25 mouse cellular contexts compared by ENCODE assay signal in the genomic region with DNA sequence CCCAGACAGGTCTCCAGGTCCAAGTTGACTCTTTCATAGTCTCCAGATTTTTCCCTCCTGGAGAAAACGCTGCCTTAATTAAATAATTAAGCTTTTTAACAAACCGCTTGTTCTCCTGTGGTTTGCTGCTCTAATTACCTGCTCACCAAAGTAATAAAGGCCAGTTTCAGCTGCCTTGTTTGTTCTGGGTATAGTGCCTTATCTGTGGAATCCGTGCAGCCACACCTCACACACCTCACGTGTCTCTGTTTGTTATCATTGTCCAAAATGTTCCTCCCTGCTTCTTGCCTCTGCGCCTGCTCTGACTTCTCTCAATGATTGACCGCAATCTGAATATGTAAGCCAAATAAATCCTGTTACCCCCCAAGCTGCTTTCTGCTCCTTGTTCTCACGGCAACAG. TPM values are rescaled to one million over a fixed set of nuclear protein-coding genes. Genes with fewer than 3 reads are reported as not detected.
A peak's percentile ranks its signal among the peaks of the same experiment; 100 is the strongest.
DNase-seq lines count a peak whose midpoint lies in the region; ATAC-seq and TF ChIP-seq lines count a peak whose summit lies in the region.
"Had no signal": no experiment of that assay in that cellular context is flagged by ENCODE, and none has a peak within 500 bp of the region (broad histone marks: within the 10 kb centered on the region; RNA-seq: fewer than 3 reads in every experiment).

No protein-coding gene starts in this region.

- no peaks in the 10 kb centered on the region for H3K4me1 ChIP-seq in hindbrain, postnatal 0 days (ENCODE audit: insufficient read depth, low read length)
- H3K4me1 ChIP-seq in hindbrain, embryonic 11.5 days (replicated peaks; ENCODE audit: control insufficient read depth, insufficient read depth, low read length) = no peaks in the 10 kb centered on the region
- peaks cover 6% of the 10 kb centered on the region for H3K4me1 ChIP-seq in intestine, embryonic 16.5 days (ENCODE audit: control insufficient read depth, insufficient read depth, low read length)
- no peaks in the 10 kb centered on the region for H3K4me1 ChIP-seq in stomach, embryonic 14.5 days (ENCODE audit: control insufficient read depth, insufficient read depth, low read length)
- H3K4me1 ChIP-seq: embryonic facial prominence, embryonic 12.5 days had no signal

- H3K4me3 ChIP-seq in hindbrain, postnatal 0 days (ENCODE audit: low read length) = no peak overlapping the region
- H3K4me3 ChIP-seq in hindbrain, embryonic 11.5 days (ENCODE audit: low read depth, low read length) = no peak overlapping the region
- no peak overlapping the region for H3K4me3 ChIP-seq in intestine, embryonic 16.5 days (ENCODE audit: low read length)
- no peak overlapping the region for H3K4me3 ChIP-seq in stomach, embryonic 14.5 days (ENCODE audit: low read depth, low read length)
- H3K4me3 ChIP-seq: embryonic facial prominence, embryonic 12.5 days; embryonic facial prominence, embryonic 15.5 days; gastrocnemius, adult 2 months; heart, embryonic 12.5 days; hindbrain, embryonic 12.5 days had no signal

- 57% methylated on average over 7 of the region's 7 CpGs for WGBS in hindbrain, postnatal 0 days
- WGBS in hindbrain, embryonic 11.5 days = 81% methylated on average over 7 of the region's 7 CpGs
- WGBS in intestine, embryonic 16.5 days = 35% methylated on average over 7 of the region's 7 CpGs
- WGBS in stomach, embryonic 14.5 days = 40% methylated on average over 7 of the region's 7 CpGs

- no peaks in the 10 kb centered on the region for H3K27me3 ChIP-seq in hindbrain, postnatal 0 days (ENCODE audit: insufficient read depth, low read length)
- no peaks in the 10 kb centered on the region for H3K27me3 ChIP-seq in hindbrain, embryonic 11.5 days (ENCODE audit: control insufficient read depth, insufficient read depth, low read length)
- no peaks in the 10 kb centered on the region for H3K27me3 ChIP-seq in intestine, embryonic 16.5 days (replicated peaks; ENCODE audit: control insufficient read depth, insufficient read depth, low read length)
- no peaks in the 10 kb centered on the region for H3K27me3 ChIP-seq in stomach, embryonic 14.5 days (ENCODE audit: control insufficient read depth, insufficient read depth, low read length)
- H3K27me3 ChIP-seq: embryonic facial prominence, embryonic 12.5 days; embryonic facial prominence, embryonic 15.5 days; heart, embryonic 12.5 days; hindbrain, embryonic 12.5 days had no signal

- no peak for DNase-seq in hindbrain, postnatal 0 days (ENCODE audit: low spot score)
- DNase-seq in hindbrain, embryonic 11.5 days (ENCODE audit: low spot score) = no peak
- no peak for DNase-seq in cerebellum, adult 9-10 months
- DNase-seq in Muller cell, postnatal 12 days (ENCODE audit: inconsistent ontology term) = no peak
- DNase-seq: adrenal gland, adult 8-10 months; adrenal gland, postnatal 25 days; cerebellum, adult 11-12 months; cerebellum, adult 8-10 months; cerebellum, postnatal 14 days; forebrain, postnatal 0 days; gastrocnemius, adult 2 months; gastrocnemius, postnatal 14 days; heart, adult 11 months; heart, postnatal 14 days; heart, postnatal 4 days had no signal

- H3K9me3 ChIP-seq in hindbrain, postnatal 0 days (ENCODE audit: low read length) = no peaks in the 10 kb centered on the region
- H3K9me3 ChIP-seq in hindbrain, embryonic 11.5 days (ENCODE audit: control insufficient read depth, low read length) = no peaks in the 10 kb centered on the region
- no peaks in the 10 kb centered on the region for H3K9me3 ChIP-seq in intestine, embryonic 16.5 days (ENCODE audit: control insufficient read depth, low read length)
- no peaks in the 10 kb centered on the region for H3K9me3 ChIP-seq in stomach, embryonic 14.5 days (ENCODE audit: control insufficient read depth, low read depth, low read length)
- H3K9me3 ChIP-seq: embryonic facial prominence, embryonic 12.5 days; embryonic facial prominence, embryonic 15.5 days; heart, embryonic 12.5 days; hindbrain, embryonic 12.5 days had no signal

- TF ChIP-seq CTCF in hindbrain, postnatal 0 days (IDR thresholded peaks at IDR 0.05; ENCODE audit: low read depth) = no peak

- no peak overlapping the region for H3K9ac ChIP-seq in hindbrain, postnatal 0 days (replicated peaks; ENCODE audit: low read length)
- H3K9ac ChIP-seq in hindbrain, embryonic 11.5 days (ENCODE audit: low read depth, low read length) = no peak overlapping the region
- no peak overlapping the region for H3K9ac ChIP-seq in intestine, embryonic 16.5 days (ENCODE audit: low read depth, low read length)
- no peak overlapping the region for H3K9ac ChIP-seq in stomach, embryonic 14.5 days (replicated peaks; ENCODE audit: low read depth, low read length)
- H3K9ac ChIP-seq: embryonic facial prominence, embryonic 12.5 days; embryonic facial prominence, embryonic 15.5 days; forebrain, postnatal 0 days; heart, embryonic 12.5 days; hindbrain, embryonic 12.5 days had no signal

- no peak for ATAC-seq in hindbrain, postnatal 0 days
- ATAC-seq in hindbrain, embryonic 11.5 days (ENCODE audit: low FRiP score) = no peak
- ATAC-seq in intestine, embryonic 16.5 days = peak; percentile 77
- ATAC-seq in stomach, embryonic 14.5 days (ENCODE audit: insufficient number of reproducible peaks, insufficient read depth, low FRiP score, low read depth) = peak; percentile 46; the same call in 1 of the 2 replicates
- ATAC-seq: activated CD4-positive, CD25-positive, alpha-beta regulatory T cell, adult 4 months; CD4-positive, CD25-positive, alpha-beta regulatory T cell, adult 4 months; forebrain, embryonic 14.5 days; forebrain, postnatal 0 days had no signal

- H3K4me2 ChIP-seq in hindbrain, postnatal 0 days (ENCODE audit: low read depth, low read length) = 0 out of 2 replicates have a peak overlapping the region, but pooled peaks have one; percentile 8
- H3K4me2 ChIP-seq in hindbrain, embryonic 11.5 days (replicated peaks; ENCODE audit: low read depth, low read length) = no peak overlapping the region
- H3K4me2 ChIP-seq in intestine, embryonic 16.5 days (ENCODE audit: low read depth, low read length) = peak overlapping the region; percentile 26; the same call in 1 of the 2 replicates
- H3K4me2 ChIP-seq in stomach, embryonic 14.5 days (replicated peaks; ENCODE audit: low read depth, low read length) = no peak overlapping the region
- H3K4me2 ChIP-seq: embryonic facial prominence, embryonic 12.5 days; embryonic facial prominence, embryonic 15.5 days; heart, embryonic 12.5 days; hindbrain, embryonic 12.5 days had no signal

- no peaks in the 10 kb centered on the region for H3K36me3 ChIP-seq in hindbrain, postnatal 0 days (ENCODE audit: insufficient read depth, low read length)
- no peaks in the 10 kb centered on the region for H3K36me3 ChIP-seq in hindbrain, embryonic 11.5 days (ENCODE audit: control insufficient read depth, insufficient read depth, low read length)
- no peaks in the 10 kb centered on the region for H3K36me3 ChIP-seq in intestine, embryonic 16.5 days (ENCODE audit: control insufficient read depth, insufficient read depth, low read length)
- no peaks in the 10 kb centered on the region for H3K36me3 ChIP-seq in stomach, embryonic 14.5 days (ENCODE audit: control insufficient read depth, insufficient read depth, low read length)
- H3K36me3 ChIP-seq: embryonic facial prominence, embryonic 12.5 days; embryonic facial prominence, embryonic 15.5 days; heart, embryonic 12.5 days; hindbrain, embryonic 12.5 days had no signal

- no peak overlapping the region for H3K27ac ChIP-seq in hindbrain, postnatal 0 days
- no peak overlapping the region for H3K27ac ChIP-seq in hindbrain, embryonic 11.5 days (ENCODE audit: low read depth, low read length)
- H3K27ac ChIP-seq in intestine, embryonic 16.5 days (ENCODE audit: low read length) = no peak overlapping the region
- H3K27ac ChIP-seq in stomach, embryonic 14.5 days (ENCODE audit: low read length) = no peak overlapping the region
- H3K27ac ChIP-seq: embryonic facial prominence, embryonic 12.5 days; embryonic facial prominence, embryonic 15.5 days; gastrocnemius, adult 2 months; hindbrain, embryonic 12.5 days had no signal

RNA-seq across cellular contexts. Expression of gene Ddah1, which starts 18.6 kb away (rescaled TPM):
- 125 and 126 TPM in 2 replicates for total RNA-seq in hindbrain, postnatal 0 days (2014; rRNA removed)
- polyA plus RNA-seq in hindbrain, postnatal 0 days (2015; fragmentation: Nextera tagmentation; extraction: Ambion mirVana) = 164 and 170 TPM in 2 replicates
- 34.7 and 37.4 TPM in 2 replicates for polyA plus RNA-seq in hindbrain, embryonic 11.5 days (2014; fragmentation: Nextera tagmentation; extraction: Ambion mirVana)
- 40.5 and 44.5 TPM in 2 replicates for polyA plus RNA-seq in intestine, embryonic 16.5 days (2015; fragmentation: Nextera tagmentation; extraction: Ambion mirVana)
- 22.3 and 24.0 TPM in 2 replicates for polyA plus RNA-seq in stomach, embryonic 14.5 days (2014; fragmentation: Nextera tagmentation; extraction: Ambion mirVana)
- total RNA-seq: MEL had no signal
- polyA plus RNA-seq: activated CD4-positive, CD25-positive, alpha-beta regulatory T cell, adult 4 months had no signal

Comparison
In these comparisons a context has a peak if more than half of its experiments do, and no peak if none do; other contexts are left out.
1. H3K4me2 ChIP-seq: peak in hindbrain, postnatal 0 days (single experiment) and intestine, embryonic 16.5 days (single experiment); none in hindbrain, embryonic 11.5 days (single experiment) and stomach, embryonic 14.5 days (single experiment).
2. ATAC-seq: peak in intestine, embryonic 16.5 days (single experiment) and stomach, embryonic 14.5 days (single experiment); none in hindbrain, postnatal 0 days (single experiment) and hindbrain, embryonic 11.5 days (single experiment).